Mouse (Mus musculus) liver, adult 2 months (tissue): ENCODE measurements around the gene Slc7a14.

ENCODE experiments used
- CTCF ChIP-seq: fragments of 200-500 bp; IDR thresholded peaks from 2 replicates; pipeline ENCODE4 v1.5.1; 2011; ENCODE audit warnings: low read depth, low read length, control low read depth
- POLR2A ChIP-seq: fragments of 200-500 bp; IDR thresholded peaks from 2 replicates; pipeline ENCODE4 v1.6.1; 2011; ENCODE audit warnings: low read length, control low read depth; ENCODE audit not compliant: insufficient read depth; ENCODE audit errors: extremely low read depth

- no peak for TF ChIP-seq POLR2A
- no peak for TF ChIP-seq CTCF
Measured at GRCm38 (mm10) chr3:31219483-31219882, 90.7 kb downstream of the Slc7a14 start.
